Mouse (Mus musculus) CH12.LX (cell line): ENCODE measurements around the gene Bmp7. TPM values are rescaled to one million over a fixed set of nuclear protein-coding genes. Genes with fewer than 3 reads are reported as not detected.

Source experiments
- DNase-seq: peaks from one replicate; pipeline ENCODE4 v3.0.0-alpha.2; 2013; ENCODE audit errors: extremely low read depth
- H3K27ac ChIP-seq: 2 replicates; pipeline ENCODE4 v1.5.1; 2012; ENCODE audit warnings: low read depth, mild to moderate bottlenecking, control low read depth, moderate library complexity; ENCODE audit not compliant: insufficient read depth
- H3K27me3 ChIP-seq: replicated peaks from 2 replicates; pipeline ENCODE3; 2012; ENCODE audit warnings: inconsistent platforms
- H3K36me3 ChIP-seq, 2 experiments: replicated peaks in 1 of 2; 2 replicates each; pipeline versions ENCODE3 to v1.6.1; 2012; ENCODE audit warnings: inconsistent platforms in 1 of 2, low read length in 1 of 2, mild to moderate bottlenecking in 1 of 2, mixed read lengths in 1 of 2, moderate library complexity in 1 of 2; ENCODE audit not compliant: control insufficient read depth in 1 of 2, insufficient read depth in 1 of 2
- H3K4me1 ChIP-seq, 2 experiments: 2 replicates each; pipeline ENCODE4 v1.6.1; 2012; ENCODE audit warnings: inconsistent platforms in 1 of 2, moderate library complexity in 1 of 2; ENCODE audit not compliant: insufficient read depth in 2 of 2, control insufficient read depth in 1 of 2
- H3K4me2 ChIP-seq: 2 replicates; pipeline ENCODE4 v1.6.1; 2012; ENCODE audit warnings: low read depth, mild to moderate bottlenecking, control low read depth; ENCODE audit not compliant: poor library complexity, insufficient read depth, severe bottlenecking
- H3K4me3 ChIP-seq, 3 experiments: fragments of 150-350 bp in 1 of 3; sonication (generic) in 1 of 3; replicated peaks in 1 of 3; 2 replicates each; pipeline versions ENCODE3 to v1.5.1; 2011 to 2012; ENCODE audit warnings: low read depth in 2 of 3, low read length in 2 of 3, mild to moderate bottlenecking in 2 of 3, moderate library complexity in 2 of 3, control low read depth in 1 of 3, improper control_type of control experiment in 1 of 3, inconsistent platforms in 1 of 3, mixed read lengths in 1 of 3; ENCODE audit not compliant: poor library complexity in 1 of 3
- H3K79me2 ChIP-seq: replicated peaks from 2 replicates; pipeline ENCODE4 v1.6.1; 2012; ENCODE audit warnings: mild to moderate bottlenecking, moderate library complexity; ENCODE audit not compliant: control insufficient read depth, poor library complexity, insufficient read depth, severe bottlenecking; ENCODE audit errors: extremely low read depth
- H3K9ac ChIP-seq: 2 replicates; pipeline ENCODE4 v1.6.1; 2012; ENCODE audit warnings: low read depth, mild to moderate bottlenecking, control low read depth, moderate library complexity; ENCODE audit not compliant: insufficient read depth
- H3K9me3 ChIP-seq: replicated peaks from 2 replicates; pipeline ENCODE3; 2012; ENCODE audit warnings: low read length, inconsistent platforms, mixed read lengths
- BHLHE40 ChIP-seq: IDR thresholded peaks from 2 replicates; pipeline ENCODE4 v1.6.1; 2011; ENCODE audit warnings: mild to moderate bottlenecking, low read depth, low read length, improper control_type of control experiment
- CHD1 ChIP-seq: IDR thresholded peaks from 2 replicates; pipeline ENCODE4 v1.6.1; 2012; ENCODE audit warnings: low read depth, low read length, improper control_type of control experiment, inconsistent platforms
- CTCF ChIP-seq, 2 experiments: IDR thresholded peaks in 1 of 2; conservative IDR thresholded peaks in 1 of 2; 2 replicates each; pipeline ENCODE4 v1.5.1; 2011 to 2012; ENCODE audit warnings: low read depth in 2 of 2, low read length in 2 of 2, improper control_type of control experiment in 1 of 2, inconsistent platforms in 1 of 2, mild to moderate bottlenecking in 1 of 2, moderate library complexity in 1 of 2
- ELF1 ChIP-seq: IDR thresholded peaks from 2 replicates; pipeline ENCODE4 v1.6.1; 2014; ENCODE audit warnings: low read depth, mild to moderate bottlenecking, inconsistent platforms, low read length, improper control_type of control experiment
- EP300 ChIP-seq: IDR thresholded peaks from 2 replicates; pipeline ENCODE4 v1.6.1; 2011; ENCODE audit warnings: low read length, improper control_type of control experiment
- JUN ChIP-seq: IDR thresholded peaks from 2 replicates; pipeline ENCODE4 v1.6.1; 2011; ENCODE audit warnings: low read depth, mild to moderate bottlenecking, low read length, improper control_type of control experiment, moderate library complexity; ENCODE audit not compliant: insufficient read depth
- JUND ChIP-seq: conservative IDR thresholded peaks from 2 replicates; pipeline ENCODE4 v1.6.1; 2011; ENCODE audit warnings: low read depth, low read length, improper control_type of control experiment
- MAX ChIP-seq: IDR thresholded peaks from 2 replicates; pipeline ENCODE4 v1.6.1; 2011; ENCODE audit warnings: low read length, improper control_type of control experiment
- MXI1 ChIP-seq: IDR thresholded peaks from 2 replicates; pipeline ENCODE4 v1.6.1; 2011; ENCODE audit warnings: mild to moderate bottlenecking, low read depth, low read length, improper control_type of control experiment
- MYC ChIP-seq: IDR thresholded peaks from 2 replicates; pipeline ENCODE4 v1.6.1; 2011; ENCODE audit warnings: low read depth, mild to moderate bottlenecking, improper control_type of control experiment, low read length
- NELFE ChIP-seq: IDR thresholded peaks from 2 replicates; pipeline ENCODE4 v1.6.1; 2011; ENCODE audit warnings: low read depth, low read length, improper control_type of control experiment
- PAX5 ChIP-seq: IDR thresholded peaks from 2 replicates; pipeline ENCODE4 v1.6.1; 2012; ENCODE audit warnings: low read length, inconsistent platforms, mixed read lengths
- POLR2A ChIP-seq: IDR thresholded peaks from 2 replicates; pipeline ENCODE4 v1.6.1; 2011; ENCODE audit warnings: low read depth, mild to moderate bottlenecking, improper control_type of control experiment, low read length
- RCOR1 ChIP-seq: conservative IDR thresholded peaks from 2 replicates; pipeline ENCODE4 v1.6.1; 2012; ENCODE audit warnings: low read depth, mild to moderate bottlenecking, inconsistent platforms, low read length, improper control_type of control experiment
- SMC3 ChIP-seq: IDR thresholded peaks from 2 replicates; pipeline ENCODE4 v1.6.1; 2011; ENCODE audit warnings: low read depth, low read length, improper control_type of control experiment
- TBP ChIP-seq: conservative IDR thresholded peaks from 2 replicates; pipeline ENCODE4 v1.6.1; 2011; ENCODE audit warnings: low read depth, low read length, improper control_type of control experiment
- UBTF ChIP-seq: IDR thresholded peaks from 2 replicates; pipeline ENCODE4 v1.6.1; 2012; ENCODE audit warnings: low read depth, mild to moderate bottlenecking, inconsistent platforms, low read length, improper control_type of control experiment, moderate library complexity
- ZC3H11A ChIP-seq: IDR thresholded peaks from 2 replicates; pipeline ENCODE4 v1.6.1; 2012; ENCODE audit warnings: low read depth, mild to moderate bottlenecking, inconsistent platforms, low read length, improper control_type of control experiment
- ZKSCAN1 ChIP-seq: IDR thresholded peaks from 2 replicates; pipeline ENCODE4 v1.6.1; 2012; ENCODE audit warnings: low read depth, inconsistent platforms, low read length, improper control_type of control experiment, borderline replicate concordance
- ZMIZ1 ChIP-seq: IDR thresholded peaks from 2 replicates; pipeline ENCODE4 v1.6.1; 2012; ENCODE audit warnings: low read depth, mild to moderate bottlenecking, inconsistent platforms, low read length, improper control_type of control experiment
- dilution Hi-C: fragments of 300-500 bp; cut with MboI; formaldehyde crosslinking; loops from 2 replicates; pipeline ENCODE4 v1.14.3; 2020; ENCODE audit warnings: low sequenced_read_pairs; ENCODE audit not compliant: extremely low pct_unique_long_range_greater_than_20kb, extremely low pct_ligation_motif_present
- in situ Hi-C: fragments of 300-500 bp; cut with MboI; formaldehyde crosslinking; loops from 3 replicates; pipeline ENCODE4 v1.14.3; 2019; ENCODE audit warnings: low sequenced_read_pairs, low pct_ligation_motif_present, low pct_unique_long_range_greater_than_20kb, mixed read lengths
- polyA plus RNA-seq: library from polyadenylated mRNA; unstranded; fragments of >175 nt; gene quantifications from 2 replicates; pipeline ENCODE4 v1.2.1, GENCODE M21; 2012; ENCODE audit warnings: low read depth; ENCODE audit not compliant: insufficient read length
- total RNA-seq, 2 experiments: library from RNA; depleted of rRNA; stranded (reverse); fragments of 300-350 nt in 1 of 2; fragments of >200 nt in 1 of 2; gene quantifications; 2 replicates each; pipeline ENCODE4 v1.2.3; 2012 to 2014

Gene Bmp7
- total and polyA plus RNA-seq, 3 experiments, result 0.16 to 0.51 (median 0.47) TPM

- in situ Hi-C loops, result loop anchor here (5.0 to 25.0 kb wide), 4 partner anchors 125 to 348 kb away; no protein-coding TSS in a partner anchor
- TF ChIP-seq BHLHE40 (no peak), SMC3 (no peak), MXI1 (no peak), JUND (no peak), NELFE (no peak), ZKSCAN1 (no peak), CHD1 (no peak), TBP (no peak), ZC3H11A (no peak), MAX (no peak), EP300 (no peak), ZMIZ1 (no peak), UBTF (no peak), MYC (no peak)
- H3K4me1 ChIP-seq, result no peaks in the 10 kb centered on the region
- no peaks in the 10 kb centered on the region for H3K79me2 ChIP-seq
- peaks cover 36% of the 10 kb centered on the region for H3K27me3 ChIP-seq
- no peak overlapping the region for H3K9ac ChIP-seq
- no peak overlapping the region for H3K4me3 ChIP-seq
- H3K4me2 ChIP-seq, result no peak overlapping the region
- H3K9me3 ChIP-seq, result no peaks in the 10 kb centered on the region
- H3K27ac ChIP-seq, result no peak overlapping the region
- no peak for DNase-seq
- dilution Hi-C loops, result no loop called here
- H3K36me3 ChIP-seq, result no peaks in the 10 kb centered on the region
Measured at GRCm38 (mm10) chr2:172839317-172839980, 100.7 kb downstream of the Bmp7 start.

GRCm38 (mm10) chr2:172836516-172836915 is 103.6 kb downstream of the Bmp7 start:
- Histone ChIP-seq H3K4me1 (no peaks in the 10 kb centered on the region), H3K9ac (no peak overlapping the region), H3K4me3 (no peak overlapping the region), H3K27me3 (peaks cover 49% of the 10 kb centered on the region), H3K4me2 (no peak overlapping the region), H3K36me3 (no peaks in the 10 kb centered on the region), H3K9me3 (no peaks in the 10 kb centered on the region), H3K79me2 (no peaks in the 10 kb centered on the region), H3K27ac (no peak overlapping the region)
- dilution Hi-C loops, result no loop called here
- in situ Hi-C loops, result loop anchor here (5.0 to 25.0 kb wide), 4 partner anchors 128 to 351 kb away; no protein-coding TSS in a partner anchor
- no peak for DNase-seq
- TF ChIP-seq ZKSCAN1 (no peak), RCOR1 (no peak), NELFE (no peak), TBP (no peak), POLR2A (no peak), PAX5 (no peak), JUN (no peak), ELF1 (no peak), UBTF (no peak), CTCF (conservative IDR thresholded peaks at IDR 0.05 in 1 of 2, IDR thresholded peaks at IDR 0.05 in 1 of 2; ENCODE audit: low read depth in 2 of 2, low read length in 2 of 2) (no peak)
